Mouse (Mus musculus) left cerebral cortex, postnatal 4 days (tissue): ENCODE measurements at regions not wholly inside any gene's neighbourhood (a gene's known extent, or its start where the extent isn't known, plus 50 kb on each side); places are given as distances from the start of the nearest gene placed in this dataset.

Experiments
- DNase-seq: peaks from one replicate; pipeline ENCODE4 v3.0.0-alpha.2; 2022
- intact Hi-C: fragments of 180-260 bp; cut with DNase I; formaldehyde crosslinking; loops from one replicate; pipeline ENCODE4 v1.15.1; 2025

GRCm38 (mm10) chr4:95303337-95303736 is 251.3 kb upstream of the Jun start:
- peak; percentile 10 for DNase-seq
- intact Hi-C loops: no loop called here

DNA sequence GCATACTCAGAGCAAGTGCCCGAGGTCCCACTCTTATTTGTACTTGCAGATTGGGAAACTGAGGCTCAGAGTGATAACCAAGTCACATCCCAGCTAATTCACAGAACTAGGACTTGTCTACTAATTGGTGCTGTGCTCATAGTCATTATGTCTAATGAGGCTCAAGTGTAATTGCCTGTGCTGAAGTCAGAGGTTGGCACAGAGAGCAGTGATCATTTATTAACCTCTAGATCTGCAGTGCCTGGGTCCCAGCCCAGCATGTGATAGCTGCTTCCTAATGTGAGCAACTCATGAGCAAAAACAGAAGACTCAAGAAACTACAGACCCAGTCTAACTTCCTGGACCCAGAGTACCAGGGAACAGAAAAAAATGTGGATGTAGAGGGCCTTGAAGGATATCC is 252.0 kb upstream of the Jun start:
- intact Hi-C loops: no loop called here
- DNase-seq: no peak

DNA sequence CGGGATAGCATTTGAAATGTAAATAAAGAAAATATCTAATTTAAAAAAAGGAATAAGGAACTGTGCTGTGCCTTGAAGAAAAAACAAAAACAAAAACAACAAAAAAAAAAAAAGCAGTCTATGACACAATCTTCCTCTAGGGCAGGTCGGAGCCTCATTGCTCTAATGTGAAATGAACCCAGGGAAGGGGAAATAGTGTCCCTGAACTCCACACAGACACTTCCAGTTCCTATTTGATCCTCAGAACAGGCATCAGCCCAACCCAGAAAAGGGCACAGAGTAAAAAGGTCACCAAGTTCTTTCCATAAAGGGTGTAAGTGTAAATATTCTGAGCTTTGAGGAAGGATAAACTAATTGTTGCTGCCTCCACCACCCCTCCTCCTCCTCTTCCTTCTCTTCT is 250.2 kb upstream of the Fggy start:
- no peak for DNase-seq
- intact Hi-C loops: no loop called here

DNA sequence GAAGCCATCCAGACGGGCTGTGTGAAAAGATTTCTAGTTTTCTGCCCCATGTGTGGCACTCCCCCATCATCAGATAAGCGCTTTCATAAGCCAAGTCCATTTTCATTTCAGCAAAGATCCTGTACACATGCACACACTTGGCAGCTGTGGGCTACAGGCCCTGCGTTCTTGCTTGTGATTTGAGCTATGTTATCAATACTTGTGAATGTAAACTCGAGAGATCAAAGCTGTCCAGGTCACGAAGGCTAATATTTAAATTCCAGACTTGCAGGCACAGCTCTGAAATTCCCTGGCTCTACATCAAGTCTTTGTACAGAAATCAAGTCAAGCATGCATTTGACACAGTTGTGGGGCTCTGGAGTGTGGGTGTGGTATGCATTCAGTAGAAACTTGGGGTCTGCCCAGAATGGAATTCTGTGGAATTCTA is 248.8 kb upstream of the Fggy start:
- intact Hi-C loops: no loop called here

DNA sequence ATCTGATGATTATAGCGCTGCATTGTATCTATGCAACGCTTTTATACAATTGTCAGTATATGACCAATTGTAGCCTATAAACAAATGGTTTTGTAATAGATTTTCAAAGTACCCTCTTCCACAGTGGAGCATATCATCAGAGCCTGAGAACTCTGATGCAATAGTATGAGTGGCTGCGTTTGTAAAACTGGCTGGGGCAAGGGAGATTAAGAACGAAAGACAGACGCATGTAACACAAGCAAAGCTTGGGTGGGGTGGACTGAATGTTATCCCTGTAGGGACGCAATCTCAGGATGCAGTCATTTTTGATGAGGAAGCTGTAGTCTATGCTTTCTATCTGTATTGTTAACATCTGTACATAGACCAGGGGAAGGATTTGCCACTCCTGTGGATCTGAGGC is 246.9 kb upstream of the Fggy start:
- no peak for DNase-seq
- intact Hi-C loops: no loop called here

More for the DNA sequence above, 248.8 kb upstream of the Fggy start:
- DNase-seq: no peak

- intact Hi-C loops: no loop called here
- DNase-seq: peak; percentile 46
Observed at GRCm38 (mm10) chr4:95317821-95318290, 239.5 kb upstream of the Fggy start.

GRCm38 (mm10) chr4:95318561-95318960 is 238.7 kb upstream of the Fggy start:
- DNase-seq: no peak
- intact Hi-C loops: no loop called here

- intact Hi-C loops: no loop called here
- DNase-seq: no peak
Observed at GRCm38 (mm10) chr4:95319036-95319435, 238.3 kb upstream of the Fggy start.

DNA sequence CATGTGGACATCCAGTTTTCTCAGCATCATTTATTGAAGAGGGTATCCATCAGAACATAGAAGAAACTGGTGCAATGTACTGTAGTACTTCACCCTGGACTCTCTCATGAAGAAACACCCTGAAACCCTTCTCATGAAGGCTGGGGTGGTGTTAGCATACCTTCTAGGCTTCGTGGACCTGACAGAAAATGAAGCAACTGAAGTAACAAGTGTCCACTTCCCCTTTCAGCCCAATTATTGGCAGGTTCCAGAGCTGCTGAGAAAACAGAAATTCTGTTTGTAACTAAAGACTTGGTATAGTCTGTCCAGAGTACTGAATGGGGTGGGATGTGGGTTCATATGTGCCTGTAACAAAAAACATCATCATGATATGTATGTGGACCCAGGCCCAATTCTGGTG is 231.4 kb upstream of the Fggy start:
- intact Hi-C loops: no loop called here
- no peak for DNase-seq

GRCm38 (mm10) chr4:95339822-95340221 is 217.5 kb upstream of the Fggy start:
- no peak for DNase-seq
- intact Hi-C loops: no loop called here

DNA sequence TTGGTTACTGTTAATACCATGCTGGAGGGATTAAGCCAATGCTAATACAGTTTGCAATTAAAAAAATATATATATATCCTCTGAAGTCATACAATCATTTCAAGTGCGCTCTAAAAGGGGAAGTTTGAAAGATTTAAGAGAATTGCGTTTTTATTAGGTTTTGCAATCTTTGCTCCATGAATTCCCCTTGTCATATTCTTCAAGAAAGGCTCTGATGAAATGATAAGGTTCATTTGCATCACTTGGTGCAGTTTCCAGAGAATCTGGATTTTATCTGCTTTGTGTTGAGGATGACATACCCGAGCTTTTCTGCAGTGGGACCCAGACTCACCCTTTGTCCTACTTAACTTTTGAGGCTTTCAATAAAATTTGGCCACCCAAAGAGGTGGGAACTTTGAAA is 216.4 kb upstream of the Fggy start:
- no peak for DNase-seq
- intact Hi-C loops: no loop called here

GRCm38 (mm10) chr4:95346722-95347197 is 210.5 kb upstream of the Fggy start:
- peak; percentile 76 for DNase-seq

DNA sequence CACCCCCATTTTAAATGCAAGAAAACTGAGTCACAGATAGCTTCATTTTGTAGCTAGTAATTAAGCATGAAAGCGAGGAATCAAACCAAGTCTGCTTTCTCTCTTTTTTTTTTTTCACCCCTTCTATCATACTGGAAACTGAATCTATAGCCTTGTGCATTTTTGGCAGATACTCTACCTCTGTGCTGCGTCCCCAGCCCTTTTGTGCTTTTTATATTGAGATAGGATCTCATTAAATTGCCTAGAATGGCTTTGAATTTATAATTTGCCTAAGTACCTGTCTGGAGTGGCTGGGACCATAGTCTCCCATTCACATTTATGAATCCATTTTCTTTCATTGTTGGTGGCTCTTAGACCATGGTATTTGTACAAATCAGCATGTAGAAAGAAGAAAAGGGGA is 209.9 kb upstream of the Fggy start:
- intact Hi-C loops: no loop called here
- DNase-seq: no peak

More at GRCm38 (mm10) chr4:95346722-95347197, 210.5 kb upstream of the Fggy start:
- intact Hi-C loops: no loop called here

DNA sequence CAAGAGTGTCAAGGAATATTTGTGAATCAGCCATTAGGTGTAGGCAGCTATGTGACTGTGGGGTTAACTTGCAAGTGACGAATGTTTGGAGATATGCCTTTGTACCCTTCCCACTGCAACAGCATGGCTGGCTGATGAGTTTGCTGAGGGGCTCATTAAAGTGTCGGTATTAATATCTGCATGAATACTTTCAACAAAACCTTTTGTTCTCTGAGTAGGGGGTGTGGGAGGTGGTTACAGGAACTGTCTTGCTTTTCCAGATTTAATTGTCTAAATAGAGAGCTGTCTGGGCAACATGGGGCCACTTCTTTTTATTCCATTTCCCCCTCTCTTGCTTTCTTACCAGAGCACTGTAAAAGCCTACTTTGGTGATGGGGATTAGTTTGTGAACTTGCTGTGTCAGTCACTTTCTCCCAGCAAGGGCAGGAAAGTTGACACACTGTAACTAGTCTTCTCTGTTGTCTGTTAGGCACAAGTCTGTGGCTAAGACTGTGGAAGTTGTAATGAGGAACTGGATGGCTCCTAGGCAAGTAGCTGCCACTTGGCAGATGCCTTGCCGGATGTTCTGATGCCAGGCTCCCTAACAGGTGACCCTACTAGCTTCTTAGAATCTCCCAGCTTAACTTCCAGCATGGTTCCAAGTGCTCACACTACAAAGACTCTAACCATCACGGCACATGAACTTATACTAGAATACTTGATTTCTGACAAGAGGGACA is 208.7 kb upstream of the Fggy start:
- no peak for DNase-seq
- intact Hi-C loops: no loop called here

- intact Hi-C loops: no loop called here
- peak; percentile 5 for DNase-seq
Observed at GRCm38 (mm10) chr4:95353894-95354319, 203.4 kb upstream of the Fggy start.

DNA sequence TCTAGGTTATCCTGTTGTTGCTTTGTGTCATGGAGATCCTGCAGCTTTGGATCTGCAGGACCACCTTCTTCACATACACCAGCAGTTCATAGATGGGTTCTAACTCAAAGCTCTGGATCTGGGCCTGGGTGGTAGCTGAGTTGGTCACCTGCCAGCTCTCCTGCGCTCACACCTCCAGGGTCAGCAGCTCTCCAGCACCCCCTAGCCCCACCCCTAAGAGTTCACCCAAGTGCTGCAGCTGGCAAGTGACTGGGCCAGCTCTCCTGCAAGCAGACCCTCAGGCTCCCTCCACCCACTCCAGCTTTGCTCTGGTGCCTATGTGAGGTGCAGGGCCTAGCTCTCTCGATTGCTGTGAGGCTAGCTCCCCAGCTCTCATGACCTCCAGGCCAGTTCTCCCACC is 198.6 kb upstream of the Fggy start:
- intact Hi-C loops: no loop called here
- peak; percentile 10 for DNase-seq

DNA sequence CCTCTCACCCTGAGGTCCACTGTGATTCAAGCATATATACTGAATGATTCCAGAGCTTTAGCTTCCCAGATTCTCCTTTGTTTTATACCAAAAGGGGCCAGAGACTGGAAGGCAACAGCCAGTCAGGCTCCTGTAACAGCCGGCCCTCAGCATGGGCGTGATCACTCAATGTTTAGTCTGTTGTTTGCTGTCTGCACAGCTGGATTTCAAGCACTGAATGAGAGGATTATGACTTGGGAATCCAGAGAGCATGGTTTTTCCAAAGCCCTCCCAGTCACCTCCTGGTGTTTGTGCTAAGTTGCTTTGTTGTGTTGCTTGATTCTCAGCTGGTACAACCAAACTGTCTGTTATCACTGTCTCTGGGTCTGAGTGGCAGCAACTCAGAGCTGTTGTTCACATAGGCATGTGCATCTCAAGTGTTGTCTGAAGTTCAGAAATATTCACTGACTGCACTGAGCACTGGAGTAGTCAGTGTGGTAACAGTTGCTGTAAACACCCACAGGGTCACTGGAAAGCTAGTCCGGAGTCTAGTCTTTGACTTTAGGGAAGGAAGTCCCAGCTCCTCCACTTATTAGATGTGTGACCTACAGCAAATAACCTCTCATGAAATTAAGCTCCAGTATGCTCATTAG is 196.9 kb upstream of the Fggy start:
- intact Hi-C loops: no loop called here
- no peak for DNase-seq

- no peak for DNase-seq
Observed at GRCm38 (mm10) chr4:95364376-95365082, 192.8 kb upstream of the Fggy start.

DNA sequence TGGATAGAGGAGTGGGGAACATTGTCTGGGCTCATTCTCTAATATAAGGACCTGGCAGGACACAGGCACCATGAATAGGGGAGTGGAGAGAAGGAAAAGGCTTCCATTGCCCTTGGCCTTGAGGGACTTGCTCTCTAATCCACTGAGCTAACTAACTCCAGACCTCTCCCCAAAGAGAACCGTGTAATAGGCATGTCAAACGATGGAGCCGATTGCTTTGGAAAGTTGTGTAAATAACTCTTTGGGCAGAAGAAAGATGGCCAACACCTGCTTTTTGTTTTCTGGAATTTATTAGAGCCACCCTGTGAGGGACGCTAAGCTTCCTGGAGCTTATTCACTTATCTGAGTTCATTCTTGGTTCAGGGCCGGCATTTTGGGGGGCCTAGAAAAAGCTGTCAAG is 180.9 kb upstream of the Fggy start:
- intact Hi-C loops: no loop called here
- DNase-seq: no peak

More at GRCm38 (mm10) chr4:95364376-95365082, 192.8 kb upstream of the Fggy start:
- intact Hi-C loops: no loop called here

DNA sequence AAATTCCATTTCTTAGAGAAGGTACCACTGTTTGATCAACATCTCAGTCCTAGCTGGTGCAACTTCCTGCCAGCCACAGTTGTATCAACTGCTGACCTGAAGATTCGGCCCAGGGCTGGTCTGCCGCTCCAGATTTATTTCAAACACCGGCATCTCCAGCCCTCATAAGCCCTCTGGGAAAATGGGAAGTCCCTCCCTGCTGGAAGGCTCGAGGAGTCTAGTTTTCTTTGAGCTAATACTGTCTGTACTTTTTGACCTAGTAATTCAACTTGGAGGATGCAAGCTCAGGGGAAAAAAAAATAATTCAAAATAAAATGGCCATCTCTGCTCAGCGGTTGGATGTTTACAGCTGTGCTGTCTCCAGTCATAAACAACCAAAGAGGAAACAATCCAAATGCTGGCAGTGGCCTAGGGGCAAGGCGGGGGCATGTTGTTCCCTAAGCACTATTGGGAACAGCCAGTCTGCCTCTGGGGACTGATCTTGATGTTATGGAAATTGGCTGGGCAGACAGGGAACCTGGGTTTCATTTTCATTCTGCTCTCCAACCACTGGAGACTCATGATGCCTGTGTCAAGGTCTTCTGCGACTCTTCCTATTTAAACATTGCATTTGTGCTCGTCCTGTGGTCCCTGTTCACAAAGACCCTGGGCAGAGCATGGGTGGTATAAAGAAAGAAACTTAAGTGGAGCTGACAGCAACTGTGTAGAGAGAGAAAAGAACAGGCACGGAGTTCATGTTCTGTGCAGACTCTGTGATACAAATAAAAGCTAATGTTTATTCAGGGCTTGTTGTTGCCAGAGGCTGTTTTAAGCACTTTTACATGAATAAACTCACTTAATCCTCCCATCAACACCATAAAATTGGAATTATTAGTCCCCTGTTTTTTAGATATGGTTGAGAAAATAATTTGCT is 179.8 kb upstream of the Fggy start:
- intact Hi-C loops: no loop called here
- no peak for DNase-seq

DNA sequence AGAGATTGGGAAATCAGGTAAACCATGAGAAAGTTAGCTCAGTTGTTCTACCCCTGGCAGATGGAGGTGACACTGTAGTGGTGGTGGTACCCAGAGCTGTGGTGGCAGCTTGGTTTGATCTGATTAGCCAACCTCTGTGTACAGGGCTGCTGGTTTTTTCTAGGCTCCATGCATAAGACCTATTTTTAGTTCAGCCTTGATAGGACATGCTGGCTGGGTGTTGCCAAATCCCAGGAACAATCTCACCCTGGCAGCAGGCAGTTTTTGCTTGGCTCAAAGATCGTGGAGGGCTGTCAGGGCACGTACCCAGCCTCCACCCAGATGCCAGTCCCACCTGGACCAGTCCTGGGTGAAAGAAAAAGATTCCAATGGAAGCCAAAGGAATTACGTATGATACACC is 178.7 kb upstream of the Fggy start:
- DNase-seq: no peak
- intact Hi-C loops: no loop called here
